Mouse (Mus musculus) hindbrain, embryonic 11.5 days (tissue): Measurements from ENCODE around the gene Rflnb. TPM values are rescaled to one million over a fixed set of nuclear protein-coding genes. Genes with fewer than 3 reads are reported as not detected.
A peak's percentile ranks its signal among the peaks of the same experiment; 100 is the strongest.

Experiments used
- ATAC-seq: fragments of 200-750 bp; cut with Nextera tagmentation; 2 replicates; pipeline ENCODE4 v1.8.0; 2017; ENCODE audit warnings: mild to moderate bottlenecking, moderate TSS enrichment, moderate library complexity; ENCODE audit not compliant: low FRiP score
- DNase-seq: peaks from one replicate; pipeline ENCODE4 v3.0.0-alpha.2; 2015; ENCODE audit warnings: low spot score
- H3K27ac ChIP-seq: fragments of 300-500 bp; sonication (generic); 2 replicates; pipeline ENCODE4 v1.5.1; 2014; ENCODE audit warnings: mild to moderate bottlenecking, low read depth, low read length
- H3K27me3 ChIP-seq: fragments of 300-500 bp; sonication (generic); 2 replicates; pipeline ENCODE4 v1.6.1; 2014; ENCODE audit warnings: mild to moderate bottlenecking, low read length, moderate library complexity, mixed read lengths; ENCODE audit not compliant: control insufficient read depth, insufficient read depth
- H3K36me3 ChIP-seq: fragments of 300-500 bp; sonication (generic); 2 replicates; pipeline ENCODE4 v1.6.1; 2014; ENCODE audit warnings: mild to moderate bottlenecking, low read length, moderate library complexity, mixed read lengths; ENCODE audit not compliant: control insufficient read depth, insufficient read depth
- H3K4me1 ChIP-seq: fragments of 300-500 bp; sonication (generic); replicated peaks from 2 replicates; pipeline ENCODE4 v1.6.1; 2014; ENCODE audit warnings: low read length, mixed read lengths; ENCODE audit not compliant: control insufficient read depth, insufficient read depth
- H3K4me2 ChIP-seq: fragments of 300-500 bp; sonication (generic); replicated peaks from 2 replicates; pipeline ENCODE4 v1.6.1; 2014; ENCODE audit warnings: mild to moderate bottlenecking, low read depth, low read length
- H3K4me3 ChIP-seq: fragments of 300-500 bp; sonication (generic); 2 replicates; pipeline ENCODE4 v1.5.1; 2014; ENCODE audit warnings: low read depth, low read length
- H3K9ac ChIP-seq: fragments of 300-500 bp; sonication (generic); 2 replicates; pipeline ENCODE4 v1.6.1; 2014; ENCODE audit warnings: low read depth, low read length
- H3K9me3 ChIP-seq: fragments of 300-500 bp; sonication (generic); 2 replicates; pipeline ENCODE4 v1.6.1; 2016; ENCODE audit warnings: low read length; ENCODE audit not compliant: control insufficient read depth
- WGBS: fragments of 180-500 bp; shearing (Covaris S2); extraction: QIAGEN DNeasy Blood & Tissue Kit; methylation state at CpG from one replicate; pipeline ENCODE4 v1.1.7; 2014; 5-methylcytosine and 5-hydroxymethylcytosine counted together
- polyA plus RNA-seq: library from polyadenylated mRNA; unstranded; fragments of >200 nt; fragmentation: Nextera tagmentation; extraction: Ambion mirVana; gene quantifications from 2 replicates; pipeline ENCODE4 v1.2.1, GENCODE M21; 2014

Rflnb gene
- polyA plus RNA-seq, 1 experiment from 2014 or later: 12.9 TPM

DNA sequence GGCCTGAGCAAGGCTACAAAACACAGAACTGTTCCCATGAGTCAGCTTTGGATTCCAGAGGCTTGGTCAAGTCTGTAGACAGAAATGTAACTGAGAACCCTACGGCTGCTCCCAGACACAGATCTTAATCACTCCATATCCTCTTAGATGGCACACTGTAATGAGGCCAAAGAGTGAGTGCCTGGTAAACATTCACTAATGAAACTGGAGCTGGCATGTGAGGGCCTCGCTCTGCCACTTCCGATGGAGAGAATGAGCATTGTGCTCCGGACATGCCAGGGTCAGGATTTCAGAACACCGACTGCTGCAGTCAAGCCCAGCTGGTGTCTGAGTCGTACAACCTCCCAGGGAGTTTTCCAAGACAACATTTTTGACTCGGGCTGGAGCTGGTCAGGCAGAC lies 32.4 kb upstream of the Rflnb start:
- Histone ChIP-seq H3K27ac (no peak overlapping the region), H3K9ac (no peak overlapping the region), H3K9me3 (no peaks in the 10 kb centered on the region), H3K4me2 (no peak overlapping the region), H3K36me3 (no peaks in the 10 kb centered on the region), H3K4me3 (no peak overlapping the region), H3K4me1 (no peaks in the 10 kb centered on the region), H3K27me3 (no peaks in the 10 kb centered on the region)
- ATAC-seq: no peak
- DNase-seq: no peak
- WGBS: 75% methylated on average over 7 of the region's 7 CpGs

DNA sequence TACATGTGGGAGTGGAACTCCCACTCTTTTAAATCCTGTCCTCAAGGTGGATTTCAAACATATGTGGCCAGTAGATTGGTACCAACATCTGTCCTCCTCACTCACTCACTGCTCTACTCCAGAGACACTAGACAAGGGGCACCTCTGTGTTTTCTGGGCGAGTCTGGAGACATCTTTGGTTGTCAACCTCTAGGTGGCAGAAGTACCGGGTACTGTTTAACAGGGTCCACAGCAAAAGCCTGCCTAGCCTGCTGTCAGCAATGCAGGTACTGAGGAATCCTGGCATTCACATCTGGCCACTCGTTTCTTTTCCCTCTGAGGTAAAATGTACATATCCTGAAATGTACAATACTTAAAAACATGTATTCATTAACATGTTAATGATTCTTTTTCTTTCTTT lies 28.9 kb upstream of the Rflnb start:
- Histone ChIP-seq H3K27ac (no peak overlapping the region), H3K4me2 (no peak overlapping the region), H3K9me3 (no peaks in the 10 kb centered on the region), H3K9ac (no peak overlapping the region), H3K4me1 (no peaks in the 10 kb centered on the region), H3K36me3 (no peaks in the 10 kb centered on the region), H3K4me3 (no peak overlapping the region), H3K27me3 (no peaks in the 10 kb centered on the region)
- WGBS: 33% methylated on average over 3 of the region's 3 CpGs
- ATAC-seq: no peak
- DNase-seq: no peak

DNA sequence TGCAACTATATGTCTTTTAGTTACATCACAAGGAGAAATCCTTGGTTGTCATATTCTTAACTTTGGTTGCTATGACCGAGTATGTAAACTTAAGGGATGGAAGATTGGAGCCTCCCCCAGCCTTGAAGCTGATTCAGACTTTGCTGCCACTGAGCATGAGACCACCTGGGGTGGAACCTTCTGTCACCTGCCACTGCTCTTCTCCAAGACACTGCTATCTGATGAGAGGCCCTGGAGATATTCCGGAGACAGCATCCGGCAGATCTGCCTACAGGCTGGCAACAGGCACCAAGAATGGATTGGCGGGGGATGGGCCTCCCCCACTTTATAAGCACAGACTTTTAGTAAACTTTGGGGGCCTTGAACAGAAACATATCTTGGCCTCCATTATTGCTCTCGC lies 24.9 kb upstream of the Rflnb start:
- 87% methylated on average over 5 of the region's 5 CpGs for WGBS
- ATAC-seq: no peak
- H3K4me1 ChIP-seq: no peaks in the 10 kb centered on the region

DNA sequence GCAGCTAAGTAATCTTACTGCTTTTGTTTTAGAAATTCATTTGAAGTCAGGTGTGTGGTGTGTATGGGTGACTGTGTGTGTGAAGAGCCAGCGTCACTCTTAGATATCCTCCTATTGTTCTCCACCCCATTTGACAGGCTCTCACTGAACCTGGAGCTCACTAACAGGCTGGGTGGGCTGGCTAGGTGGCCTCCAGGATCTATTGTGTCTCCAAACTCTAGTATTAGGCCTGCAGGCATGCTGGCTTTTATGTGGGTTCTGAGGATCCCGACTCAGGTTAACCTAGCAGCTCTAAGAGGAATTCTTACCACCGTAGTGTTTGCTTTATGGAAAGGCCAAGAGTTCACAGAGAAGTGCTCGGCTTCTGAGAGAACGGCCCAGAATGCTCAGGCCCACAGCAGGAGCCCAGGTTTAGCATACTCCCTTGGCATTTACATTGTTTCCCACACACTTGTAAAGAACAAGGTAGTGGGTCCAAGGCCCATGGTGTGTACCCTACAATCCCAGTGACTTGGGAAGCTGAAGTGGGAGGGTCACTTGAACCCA lies 23.5 kb upstream of the Rflnb start:
- no peak for ATAC-seq

More for the DNA sequence above, 24.9 kb upstream of the Rflnb start:
- no peaks in the 10 kb centered on the region for H3K27me3 ChIP-seq
- no peak overlapping the region for H3K27ac ChIP-seq
- DNase-seq: no peak
- H3K9ac ChIP-seq: no peak overlapping the region
- H3K4me2 ChIP-seq: no peak overlapping the region
- H3K36me3 ChIP-seq: no peaks in the 10 kb centered on the region
- H3K9me3 ChIP-seq: no peaks in the 10 kb centered on the region
- no peak overlapping the region for H3K4me3 ChIP-seq

DNA sequence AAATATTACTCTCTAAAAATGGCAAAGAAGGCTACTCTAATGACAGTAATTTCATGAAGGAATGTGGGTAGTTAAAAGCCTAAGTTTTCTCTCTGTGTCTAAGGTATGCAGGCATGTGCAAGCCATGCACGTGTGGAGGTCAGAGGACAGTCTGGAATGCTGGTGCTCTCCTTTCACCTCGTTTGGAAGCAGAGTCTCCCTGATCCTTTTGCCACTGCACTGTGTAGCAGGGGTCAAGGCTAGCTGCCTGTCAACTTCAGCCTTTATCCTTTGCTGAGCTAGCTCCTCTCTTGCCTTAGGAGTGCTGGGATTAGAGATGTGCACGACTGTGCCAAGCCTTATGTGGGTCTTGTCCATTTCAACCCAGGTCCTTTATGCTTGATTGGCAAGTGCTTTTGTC lies 22.9 kb upstream of the Rflnb start:
- no peaks in the 10 kb centered on the region for H3K4me1 ChIP-seq
- 42% methylated on average over 3 of the region's 3 CpGs for WGBS
- ATAC-seq: no peak

More for the DNA sequence above, 23.5 kb upstream of the Rflnb start:
- Histone ChIP-seq H3K4me2 (no peak overlapping the region), H3K27ac (no peak overlapping the region), H3K9ac (no peak overlapping the region), H3K9me3 (no peaks in the 10 kb centered on the region), H3K4me1 (no peaks in the 10 kb centered on the region), H3K36me3 (no peaks in the 10 kb centered on the region; the same call in 1 of the 2 replicates), H3K4me3 (no peak overlapping the region), H3K27me3 (no peaks in the 10 kb centered on the region)
- no peak for DNase-seq
- 47% methylated on average over 5 of the region's 5 CpGs for WGBS

DNA sequence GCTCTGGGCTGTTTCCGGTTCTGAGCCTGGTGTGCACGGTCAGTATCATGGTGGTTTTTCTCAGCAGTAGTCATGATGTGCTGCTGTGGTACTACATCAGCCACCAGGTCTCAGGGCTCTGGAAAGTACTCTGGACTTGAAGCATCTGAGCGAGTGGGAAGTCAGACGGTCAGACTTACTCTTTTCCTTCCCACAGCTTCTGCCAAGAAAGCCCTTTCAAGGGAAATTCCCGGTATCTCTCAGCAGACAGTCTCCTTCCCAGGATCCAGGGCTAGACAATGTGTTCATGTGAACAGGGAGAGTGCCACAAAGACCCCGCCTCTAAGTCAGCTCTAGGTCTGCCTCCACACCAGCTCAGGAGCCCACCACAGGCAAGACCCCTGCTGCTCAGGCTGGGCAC lies 17.8 kb upstream of the Rflnb start:
- no peak overlapping the region for H3K4me3 ChIP-seq
- 85% methylated on average over 6 of the region's 6 CpGs for WGBS
- H3K9me3 ChIP-seq: no peaks in the 10 kb centered on the region
- no peaks in the 10 kb centered on the region for H3K4me1 ChIP-seq
- H3K27me3 ChIP-seq: no peaks in the 10 kb centered on the region
- no peak for DNase-seq
- no peak for ATAC-seq
- no peak overlapping the region for H3K4me2 ChIP-seq
- H3K27ac ChIP-seq: no peak overlapping the region
- no peaks in the 10 kb centered on the region; the same call in 1 of the 2 replicates for H3K36me3 ChIP-seq
- H3K9ac ChIP-seq: no peak overlapping the region

More for the DNA sequence above, 22.9 kb upstream of the Rflnb start:
- DNase-seq: no peak
- H3K9me3 ChIP-seq: no peaks in the 10 kb centered on the region
- H3K27ac ChIP-seq: no peak overlapping the region
- no peak overlapping the region for H3K4me3 ChIP-seq
- H3K27me3 ChIP-seq: no peaks in the 10 kb centered on the region
- H3K36me3 ChIP-seq: no peaks in the 10 kb centered on the region; the same call in 1 of the 2 replicates
- no peak overlapping the region for H3K4me2 ChIP-seq
- H3K9ac ChIP-seq: no peak overlapping the region

DNA sequence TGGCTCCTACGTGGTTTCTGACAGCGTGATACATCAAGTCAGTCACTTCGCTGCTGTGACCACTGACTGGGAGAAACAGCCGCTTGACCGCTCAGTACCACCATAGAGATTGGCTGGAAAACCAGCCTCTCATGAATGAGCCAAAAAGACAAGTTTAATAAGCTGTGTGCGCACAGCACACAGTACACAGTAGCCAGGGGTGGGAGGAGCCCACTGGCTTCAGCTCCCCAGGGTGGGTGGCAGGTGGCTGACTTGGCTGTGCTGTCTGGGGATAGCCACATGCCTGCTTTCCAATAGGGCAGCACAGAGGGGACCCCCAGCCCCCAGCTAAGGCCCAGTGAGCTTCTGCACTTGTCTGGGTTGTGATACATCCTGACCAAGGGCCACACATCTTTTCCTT lies 16.9 kb upstream of the Rflnb start:
- H3K9me3 ChIP-seq: no peaks in the 10 kb centered on the region
- 72% methylated on average over 6 of the region's 6 CpGs for WGBS
- H3K4me2 ChIP-seq: no peak overlapping the region
- peak overlapping the region; percentile 30; the same call in 1 of the 2 replicates for H3K27ac ChIP-seq
- DNase-seq: no peak
- H3K36me3 ChIP-seq: no peaks in the 10 kb centered on the region; the same call in 1 of the 2 replicates
- no peaks in the 10 kb centered on the region for H3K27me3 ChIP-seq
- no peaks in the 10 kb centered on the region for H3K4me1 ChIP-seq
- no peak overlapping the region for H3K9ac ChIP-seq
- no peak overlapping the region for H3K4me3 ChIP-seq
- no peak for ATAC-seq

DNA sequence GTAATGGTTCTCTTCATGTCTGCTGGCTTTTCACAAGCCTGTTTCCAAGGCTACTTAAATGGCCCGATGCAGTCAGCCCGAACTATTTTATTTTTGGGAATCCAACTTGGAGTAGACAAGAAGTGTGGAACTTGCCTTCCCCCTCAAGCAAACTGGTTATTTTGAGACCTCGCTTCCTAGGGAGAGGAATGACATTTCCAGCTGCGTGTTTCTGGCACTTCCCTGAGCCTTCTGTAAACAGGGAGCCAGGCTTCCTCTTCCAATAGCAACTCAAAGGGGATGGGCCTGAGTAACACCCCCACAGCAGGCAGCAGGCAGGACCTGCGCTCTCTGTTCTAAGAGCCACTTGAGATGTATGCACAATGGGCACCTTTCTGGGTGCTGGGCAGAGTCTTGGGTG lies 15.3 kb upstream of the Rflnb start:
- no peaks in the 10 kb centered on the region; the same call in 1 of the 2 replicates for H3K36me3 ChIP-seq
- no peak overlapping the region for H3K4me3 ChIP-seq
- DNase-seq (no peak), ATAC-seq (no peak)
- H3K27me3 ChIP-seq: no peaks in the 10 kb centered on the region
- no peaks in the 10 kb centered on the region for H3K4me1 ChIP-seq
- no peak overlapping the region for H3K27ac ChIP-seq
- H3K9me3 ChIP-seq: no peaks in the 10 kb centered on the region
- 46% methylated on average over 5 of the region's 5 CpGs for WGBS
- no peak overlapping the region for H3K9ac ChIP-seq
- H3K4me2 ChIP-seq: no peak overlapping the region

DNA sequence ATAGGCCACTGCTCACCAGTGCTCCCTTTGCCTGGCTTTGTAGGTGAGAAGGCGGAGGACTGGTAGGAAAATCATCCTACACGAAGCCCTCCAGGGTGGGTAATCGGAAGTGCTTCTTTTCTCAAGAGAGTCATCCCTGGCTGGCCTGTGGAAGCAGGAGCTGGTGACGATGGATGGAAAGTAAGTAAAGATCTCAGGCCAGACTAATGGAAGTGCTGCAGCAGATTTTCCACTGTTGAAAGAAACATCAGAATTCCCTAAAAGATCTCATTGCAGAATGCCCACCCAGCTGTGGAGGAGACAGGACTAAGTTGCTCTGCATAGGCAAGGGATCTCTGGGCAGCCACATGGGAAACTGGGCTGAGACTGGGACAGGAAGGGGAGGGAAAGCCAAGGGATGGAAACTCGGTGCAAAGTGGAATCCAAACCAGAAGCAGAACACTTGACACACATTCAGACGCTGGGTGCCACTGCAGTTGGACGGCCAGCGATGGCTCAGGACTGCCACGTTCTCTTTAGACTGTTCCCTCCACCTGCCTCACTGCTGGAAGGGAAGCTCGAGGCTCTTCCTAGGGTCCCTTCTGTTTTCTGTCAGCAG lies 14.6 kb upstream of the Rflnb start:
- Histone ChIP-seq H3K4me2 (no peak overlapping the region), H3K4me1 (no peaks in the 10 kb centered on the region), H3K27me3 (no peaks in the 10 kb centered on the region), H3K9me3 (no peaks in the 10 kb centered on the region), H3K27ac (no peak overlapping the region), H3K36me3 (no peaks in the 10 kb centered on the region; the same call in 1 of the 2 replicates), H3K4me3 (no peak overlapping the region), H3K9ac (no peak overlapping the region)
- no peak for DNase-seq
- WGBS: 64% methylated on average over 10 of the region's 10 CpGs
- no peak for ATAC-seq
